Mouse (Mus musculus) c-Kit-positive CD71-positive TER-119-negative erythroid progenitor cells, embryonic 14.5 days (primary cell): ENCODE measurements around the gene Ninj1.

ENCODE experiments used
- DNase-seq: peaks from one replicate; pipeline ENCODE4 v3.0.0-alpha.2; 2013; ENCODE audit warnings: low read depth

The Ninj1 gene

DNA sequence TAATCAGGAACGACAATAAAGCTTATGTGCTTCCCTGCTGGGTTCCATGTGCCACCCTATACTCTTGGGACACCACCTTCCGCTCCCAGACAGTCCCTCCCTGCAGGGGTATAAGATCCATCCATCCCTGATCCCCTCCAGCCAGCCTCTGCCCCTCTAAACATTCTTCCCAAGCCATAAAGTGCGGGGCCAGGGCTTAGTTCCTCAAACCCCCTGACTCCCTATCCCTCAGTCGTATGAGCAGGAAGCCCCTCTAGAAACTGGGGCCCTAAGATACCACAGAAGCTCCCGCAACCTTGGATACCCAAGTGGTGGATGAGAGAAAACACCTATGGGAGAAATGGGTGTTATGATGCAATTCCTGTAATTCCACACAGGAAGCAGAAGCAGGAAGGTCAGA, 8.9 kb downstream of the Ninj1 start:
- no peak for DNase-seq

DNA sequence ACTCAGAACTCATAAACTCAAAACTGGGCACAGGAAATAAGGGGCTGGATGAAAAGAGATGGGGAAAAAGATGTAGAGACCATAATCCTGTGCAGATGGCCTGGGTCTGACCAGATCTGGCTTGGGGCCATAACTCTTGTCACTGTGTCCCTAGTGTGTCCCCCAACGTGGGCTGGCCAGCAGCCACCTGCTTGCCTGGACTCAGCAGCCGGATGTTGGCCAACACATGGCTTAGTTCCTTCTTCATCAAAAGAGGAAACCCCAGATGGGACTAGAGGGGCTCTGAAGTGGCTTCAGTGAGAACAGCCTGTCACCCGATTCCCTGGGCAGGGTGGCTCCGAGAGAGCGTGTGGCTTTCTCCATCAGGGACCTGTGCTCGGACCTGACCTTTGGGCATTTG, 9.5 kb downstream of the Ninj1 start:
- DNase-seq = no peak

DNA sequence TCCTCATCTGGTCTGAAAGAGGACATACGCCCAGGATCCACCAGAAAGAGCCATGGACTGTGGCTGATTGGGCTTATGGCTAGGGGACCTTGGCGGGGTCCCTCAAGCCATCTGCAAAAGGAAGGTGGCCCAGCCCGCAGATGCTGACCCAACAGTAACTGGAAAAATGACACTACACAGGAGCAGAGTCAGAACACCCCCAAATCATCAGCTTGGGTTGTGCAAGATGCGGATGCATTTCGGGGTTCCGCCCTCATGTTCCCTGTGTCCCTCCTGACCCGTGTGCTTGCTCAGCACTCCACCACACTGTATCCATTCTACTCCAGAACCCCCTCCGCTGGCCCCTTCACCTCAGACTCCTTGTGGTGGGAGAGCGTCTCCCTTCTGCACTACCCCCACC, 11.4 kb downstream of the Ninj1 start:
- no peak for DNase-seq

DNA sequence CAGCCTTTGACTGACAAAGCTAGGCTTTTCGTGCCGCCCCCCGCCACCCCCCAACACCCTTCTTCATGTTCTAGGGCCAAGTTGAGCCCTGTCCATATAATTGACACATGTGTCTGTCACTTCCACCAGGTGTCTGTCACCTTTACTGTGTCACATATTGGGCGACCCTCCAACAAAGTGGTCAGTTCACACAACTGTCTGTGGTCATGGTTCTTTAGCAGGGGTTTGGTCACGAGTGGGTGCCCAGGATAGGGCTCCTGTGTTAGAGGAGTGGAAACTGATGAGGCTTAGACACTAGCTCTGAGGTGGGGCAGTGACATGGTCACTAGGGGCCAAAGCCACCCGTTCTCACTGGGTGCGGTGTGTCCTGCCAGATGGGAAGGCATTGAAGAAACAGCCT, 12.6 kb downstream of the Ninj1 start:
- no peak for DNase-seq

DNA sequence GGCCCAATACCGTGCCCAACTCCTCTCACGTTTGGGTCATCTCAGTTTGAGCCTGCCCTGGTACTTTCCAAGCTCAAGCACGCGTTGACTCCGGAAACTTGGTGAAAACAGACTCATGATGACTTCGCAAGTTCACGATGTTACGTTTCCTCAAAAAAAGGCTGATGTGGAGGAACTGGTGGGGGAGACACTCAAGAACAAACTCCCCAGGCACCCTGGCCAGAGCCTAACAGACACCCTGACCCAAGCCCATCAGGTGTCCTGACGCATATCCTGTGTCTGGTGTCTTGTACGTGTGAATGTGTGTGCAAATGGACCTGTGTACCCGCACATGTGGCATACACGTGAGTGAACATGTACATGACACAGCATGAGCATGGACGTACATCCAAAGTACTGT, 13.4 kb downstream of the Ninj1 start:
- no peak for DNase-seq

DNA sequence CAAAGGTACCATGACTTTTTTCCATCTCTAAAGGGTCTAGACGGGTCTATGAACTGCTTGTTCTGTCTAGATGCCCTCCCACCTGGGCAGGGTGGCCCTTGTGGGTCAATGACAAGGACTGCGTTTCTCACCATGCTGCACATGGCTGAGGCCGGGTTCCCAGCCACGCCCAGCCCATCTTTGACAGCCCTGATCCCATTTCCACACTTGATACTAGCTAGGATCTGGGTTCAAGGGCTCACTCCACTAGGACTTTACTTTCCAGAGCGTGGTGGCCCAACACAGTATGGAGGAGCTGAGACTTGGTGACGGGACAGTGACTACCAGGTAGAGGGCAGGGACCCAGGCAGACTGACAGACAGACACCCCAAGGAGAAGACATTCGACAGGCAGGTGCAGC, 15.3 kb downstream of the Ninj1 start:
- DNase-seq = no peak

DNA sequence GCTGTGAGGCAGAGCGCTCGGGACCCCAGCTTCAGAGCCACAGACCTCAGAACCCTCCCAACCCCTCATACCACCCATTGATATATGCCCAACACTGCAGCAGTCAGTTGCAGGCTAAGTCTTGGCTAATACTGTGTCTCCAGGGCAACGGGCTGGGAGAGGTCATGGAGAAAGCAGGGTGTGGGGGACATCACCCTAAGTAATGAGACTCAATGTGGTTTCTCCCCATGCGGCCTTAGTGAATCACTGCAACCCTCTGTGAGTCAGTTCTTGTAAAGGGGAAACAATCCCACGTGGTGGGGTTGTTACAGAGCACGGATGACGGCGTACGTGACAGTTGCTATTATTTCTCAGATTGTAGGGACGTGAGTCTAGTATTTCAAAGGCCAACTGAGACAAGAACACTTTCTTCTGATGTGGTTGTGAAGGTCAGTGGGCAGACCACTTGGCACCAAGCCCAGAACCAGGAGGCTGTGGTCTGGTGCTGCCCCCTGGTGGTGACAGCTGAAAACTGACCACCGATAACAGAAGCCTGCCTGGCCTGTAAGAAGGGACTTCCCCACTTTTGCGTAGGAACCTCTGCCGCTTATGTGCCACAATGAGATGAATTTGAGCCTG, 18.2 kb downstream of the Ninj1 start:
- peak; percentile 54 for DNase-seq

DNA sequence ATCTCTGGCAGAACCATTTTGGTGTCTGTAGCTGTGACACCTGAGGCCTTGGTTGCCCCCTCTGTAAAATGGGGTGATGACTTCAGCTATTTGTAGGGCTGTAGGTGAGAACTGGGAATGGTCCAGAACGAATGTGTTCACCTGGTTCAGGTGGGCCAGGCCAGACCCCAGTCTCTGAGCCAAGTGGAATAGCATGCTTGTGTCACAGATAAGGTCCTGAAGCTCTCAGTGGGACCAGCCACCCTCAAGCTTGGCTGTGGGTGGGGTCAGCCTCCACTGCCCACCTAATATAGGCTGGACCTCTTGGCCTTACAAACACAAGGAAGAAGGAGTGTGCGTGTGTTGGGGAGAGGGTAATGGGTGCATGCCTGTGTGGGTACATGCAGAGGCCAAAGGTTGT, 19.1 kb downstream of the Ninj1 start:
- no peak for DNase-seq

DNA sequence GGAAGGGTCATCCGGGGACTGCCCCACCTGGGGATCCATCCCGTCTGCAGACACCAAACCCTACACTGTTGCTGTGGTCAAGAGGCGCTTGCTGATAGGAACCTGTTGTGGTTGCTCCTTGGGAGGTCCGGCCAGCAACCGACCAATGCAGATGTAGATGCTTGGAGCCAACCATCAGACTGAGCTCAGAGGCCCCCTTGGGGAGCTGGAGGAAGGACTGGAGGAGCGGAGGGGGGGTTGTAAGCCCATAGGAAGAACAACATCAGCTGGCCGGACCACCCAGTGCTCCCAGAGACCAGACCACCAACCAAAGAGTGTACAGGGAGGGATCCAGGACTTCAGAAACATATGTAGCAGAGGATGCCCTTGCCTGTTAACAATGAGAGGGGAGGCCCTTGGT, 22.0 kb downstream of the Ninj1 start:
- no peak for DNase-seq

DNA sequence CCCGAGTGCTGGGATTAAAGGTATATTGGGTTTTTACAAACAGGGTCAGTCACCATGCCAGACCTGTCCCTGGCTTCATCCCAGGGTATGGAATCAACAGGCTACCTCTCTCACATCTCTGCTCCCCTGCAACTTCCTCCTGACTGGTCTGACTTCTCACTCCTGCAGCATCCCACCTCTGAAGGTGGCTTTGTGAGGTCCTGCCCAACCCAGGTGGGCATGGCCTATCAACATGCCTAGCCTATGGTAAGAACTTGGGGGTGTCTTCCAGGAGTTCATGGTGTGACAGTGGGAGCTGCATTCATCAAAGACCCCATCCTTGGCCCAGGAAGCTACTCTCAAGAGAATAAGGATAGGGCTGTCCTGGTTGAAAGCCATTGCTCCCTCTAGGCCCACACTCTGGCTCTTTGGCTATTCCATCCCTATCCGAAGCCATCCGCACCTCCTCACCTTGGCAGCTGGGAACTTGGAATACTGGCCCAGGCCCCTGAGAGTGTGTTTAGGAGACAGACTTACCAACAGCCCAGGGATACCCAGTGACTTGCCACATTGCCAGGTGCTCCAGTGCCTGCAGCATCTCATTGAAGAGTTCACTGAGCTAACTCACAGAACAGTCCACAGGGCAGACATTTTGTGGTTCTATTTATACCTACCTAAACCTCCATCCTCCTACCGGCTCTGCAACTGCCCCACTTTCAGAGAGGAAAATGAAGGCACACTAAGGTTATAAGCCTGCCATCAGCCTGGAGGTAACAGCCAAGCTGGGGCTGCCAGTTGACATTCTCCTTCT, 25.6 kb downstream of the Ninj1 start:
- DNase-seq = no peak

DNA sequence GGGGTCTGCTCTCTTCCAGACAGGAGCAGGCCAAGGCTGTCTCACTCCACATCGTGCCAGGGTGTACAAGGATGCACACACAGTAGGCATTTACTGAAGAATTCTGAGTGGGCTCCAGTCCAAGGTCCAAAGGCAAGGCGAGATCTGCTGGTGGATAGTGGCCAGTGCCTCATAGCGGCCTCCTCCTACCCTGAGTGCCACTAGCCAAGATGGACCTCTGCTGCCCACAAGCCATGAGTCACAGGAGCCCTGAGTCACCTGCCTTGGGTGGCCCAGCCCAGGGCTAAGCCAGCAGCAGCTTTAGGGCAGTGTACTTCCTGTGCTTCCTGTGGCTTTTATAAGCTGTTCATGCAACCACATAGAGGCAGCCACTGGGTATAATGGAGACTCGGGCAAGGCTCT, 26.2 kb downstream of the Ninj1 start:
- DNase-seq = no peak

DNA sequence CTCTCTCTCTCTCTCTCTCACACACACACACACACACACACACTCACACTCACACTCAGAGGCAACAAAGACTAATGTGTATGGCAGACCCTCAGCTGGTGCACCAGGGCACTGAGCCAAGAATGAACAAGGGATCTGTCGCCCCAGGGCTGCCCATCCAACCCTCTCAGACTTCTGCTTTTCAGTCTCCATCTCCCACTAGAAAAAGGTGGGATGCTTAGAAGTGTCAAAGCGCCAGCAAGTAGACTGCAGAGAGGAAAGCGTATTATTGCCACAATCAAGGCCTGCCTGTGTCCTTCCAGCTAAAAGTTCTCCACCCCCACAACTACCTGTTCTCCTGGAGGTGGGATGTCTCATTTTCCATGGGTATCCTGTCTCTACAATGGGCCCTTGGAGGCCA, 27.2 kb downstream of the Ninj1 start:
- DNase-seq = no peak

DNA sequence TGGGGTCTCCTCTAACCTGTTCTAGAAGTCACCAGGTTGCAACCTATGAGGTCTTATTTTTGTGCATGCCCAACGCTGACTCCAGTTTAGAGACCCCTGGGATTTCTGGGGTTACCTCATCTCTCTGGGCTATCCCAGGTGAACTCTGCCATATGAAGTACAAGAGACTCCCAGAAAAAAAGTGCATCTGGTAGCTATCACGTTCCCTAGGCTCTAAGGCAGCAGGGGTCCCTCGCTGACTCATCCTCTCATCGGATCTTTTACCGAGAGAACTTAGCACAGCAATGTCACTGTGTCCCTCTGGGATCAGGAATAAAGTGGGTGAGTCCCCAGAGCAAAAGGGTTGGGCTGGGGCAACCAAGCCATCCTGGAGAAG, 27.8 kb downstream of the Ninj1 start:
- no peak for DNase-seq

DNA sequence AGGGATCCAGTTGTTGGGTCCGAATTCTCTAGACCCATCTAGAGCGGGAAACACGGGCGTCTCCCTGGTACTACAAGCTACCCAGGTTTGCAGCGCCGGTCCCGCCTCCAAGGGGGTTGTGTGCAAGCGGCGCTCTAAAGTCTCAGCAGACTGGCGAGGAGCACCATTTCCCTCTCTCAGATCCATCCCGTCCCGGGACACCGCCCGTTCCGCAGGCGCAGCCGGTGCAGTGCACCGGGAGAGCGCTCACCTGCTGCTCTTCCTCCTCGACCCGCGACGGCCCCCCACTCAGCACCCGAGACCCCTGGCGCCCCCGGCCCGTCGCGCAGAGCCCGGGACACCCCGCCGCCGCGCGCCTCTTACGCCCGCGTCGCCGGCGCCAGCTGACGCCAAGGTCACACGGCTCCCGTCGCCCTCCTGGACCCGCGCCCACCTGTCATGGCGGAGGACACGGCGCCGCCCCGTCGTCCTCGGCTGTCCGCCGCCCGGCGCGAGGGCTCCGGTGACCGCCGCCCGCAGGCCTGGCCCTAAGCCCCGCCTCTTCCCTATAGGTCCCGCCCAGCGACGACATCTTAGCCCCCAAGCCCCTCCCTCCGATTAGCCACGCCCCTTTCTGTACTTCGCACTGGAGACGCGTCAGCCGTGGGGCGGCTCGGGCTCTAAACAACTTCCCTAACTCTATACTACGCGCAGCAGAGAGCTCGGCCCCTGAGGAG, 28.4 kb downstream of the Ninj1 start, which contains the start of gene Card19:
Gene Card19, minus strand, starts transcription at position 534 of the 716 bp plus-strand sequence.
- DNase-seq = peak; percentile 96

DNA sequence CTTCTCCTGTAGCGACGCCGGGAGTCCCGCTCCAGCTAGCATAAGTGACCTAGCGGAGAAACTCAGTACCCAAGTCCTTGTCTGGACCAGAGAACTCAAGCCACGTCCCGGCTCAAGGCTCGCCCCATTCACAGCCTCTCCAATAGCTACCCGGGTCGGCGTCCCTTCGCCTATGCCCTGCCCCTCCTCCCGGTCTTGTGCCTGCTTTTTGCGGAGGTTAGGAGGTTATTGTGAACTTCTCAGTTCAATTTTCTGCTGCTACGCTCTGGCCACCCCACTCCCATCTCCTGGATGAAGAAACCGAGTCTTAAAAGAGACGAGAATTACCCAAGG, 28.9 kb downstream of the Ninj1 start:
- DNase-seq = peak; percentile 35

DNA sequence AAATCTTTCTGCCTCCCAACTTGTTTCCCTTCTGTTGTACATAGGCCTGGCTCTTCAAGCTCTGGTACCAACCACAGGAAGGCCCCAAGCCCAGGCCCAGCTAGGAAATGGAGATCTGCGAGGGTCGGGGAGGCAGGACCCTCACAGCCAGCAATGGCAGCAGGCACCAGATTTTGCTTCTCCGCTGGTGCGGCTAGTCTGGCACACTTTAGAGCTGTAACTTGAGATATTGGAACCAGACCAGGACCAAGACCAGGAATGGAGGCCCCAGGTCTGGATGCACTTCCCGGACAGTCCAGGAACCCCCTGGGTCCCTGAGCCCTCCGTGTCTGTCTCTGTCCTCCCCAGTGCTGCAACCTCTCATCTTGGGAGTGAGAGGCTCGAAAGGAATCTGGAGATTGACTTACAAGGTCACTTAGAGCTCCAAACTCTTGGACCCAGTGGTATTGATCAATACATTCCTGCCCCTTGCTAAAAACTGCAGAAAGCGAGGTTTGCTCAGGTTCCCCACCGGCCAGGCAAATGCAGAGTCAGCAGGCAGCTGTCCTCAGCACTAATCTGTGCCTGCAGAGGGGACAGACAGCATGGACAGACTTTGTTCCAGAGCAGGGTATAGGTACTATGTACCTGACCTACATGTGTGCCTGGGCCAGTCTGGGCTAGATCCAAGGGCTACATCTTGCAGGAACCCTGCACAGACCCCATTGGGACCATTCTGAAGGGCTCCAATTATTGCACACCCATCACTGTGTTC, 29.7 kb downstream of the Ninj1 start:
- no peak for DNase-seq

DNA sequence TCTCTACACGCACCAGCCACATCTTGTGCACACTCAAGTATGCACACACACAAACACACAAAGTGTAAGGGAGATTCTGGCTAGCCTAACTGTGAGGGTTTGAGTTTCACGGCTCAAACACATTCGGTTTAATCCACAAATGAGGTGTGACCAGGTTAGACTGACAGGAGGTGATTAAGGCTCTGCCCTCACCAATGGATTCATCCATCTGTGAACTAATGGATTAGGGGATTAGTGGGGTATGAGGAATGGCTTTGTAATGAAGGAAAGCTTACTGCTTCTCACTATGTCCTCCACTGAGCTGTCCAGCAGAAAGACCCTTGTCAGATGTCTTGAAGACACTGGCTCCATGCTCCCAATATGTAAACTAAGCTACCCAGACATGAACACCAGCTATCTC, 31.4 kb downstream of the Ninj1 start:
- no peak for DNase-seq

DNA sequence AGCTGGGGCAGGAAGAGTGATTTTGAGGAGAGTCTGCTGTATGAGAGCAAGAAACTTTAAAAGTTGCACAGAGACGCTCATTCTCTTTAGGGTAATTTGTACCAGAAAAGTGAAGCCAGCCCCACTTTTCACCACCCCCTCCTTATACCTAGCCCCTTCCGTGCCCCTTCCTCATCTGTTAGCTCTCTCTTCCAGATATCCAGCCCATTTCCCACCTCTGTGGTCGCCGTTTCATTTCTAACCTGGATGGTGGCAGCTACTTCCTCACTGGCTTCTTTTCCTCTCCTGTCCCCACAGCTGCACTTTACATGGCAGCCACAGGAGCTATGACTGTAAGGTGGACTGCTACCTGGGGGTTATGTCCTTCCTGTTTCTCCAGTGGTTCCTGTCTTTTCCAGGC, 32.1 kb downstream of the Ninj1 start:
- DNase-seq = no peak

DNA sequence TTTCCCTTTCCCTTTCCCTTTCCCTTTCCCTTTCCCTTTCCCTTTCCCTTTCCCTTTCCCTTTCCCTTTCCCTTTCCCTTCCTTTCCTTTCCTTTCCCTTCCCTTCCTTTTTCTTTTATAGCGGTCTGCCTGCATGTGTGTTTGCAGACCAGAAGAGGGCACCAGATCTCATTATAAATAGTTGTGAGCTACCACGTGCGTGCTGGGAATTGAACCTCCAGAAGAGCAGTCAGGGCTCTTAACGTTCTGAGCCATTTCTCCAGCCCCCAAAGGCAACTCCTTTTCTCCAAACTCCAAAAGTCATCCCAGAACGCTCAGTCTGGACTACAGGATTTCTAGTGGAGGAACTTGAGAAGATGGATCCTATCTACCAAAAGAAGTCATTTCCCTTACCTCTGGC, 33.6 kb downstream of the Ninj1 start:
- DNase-seq = no peak

DNA sequence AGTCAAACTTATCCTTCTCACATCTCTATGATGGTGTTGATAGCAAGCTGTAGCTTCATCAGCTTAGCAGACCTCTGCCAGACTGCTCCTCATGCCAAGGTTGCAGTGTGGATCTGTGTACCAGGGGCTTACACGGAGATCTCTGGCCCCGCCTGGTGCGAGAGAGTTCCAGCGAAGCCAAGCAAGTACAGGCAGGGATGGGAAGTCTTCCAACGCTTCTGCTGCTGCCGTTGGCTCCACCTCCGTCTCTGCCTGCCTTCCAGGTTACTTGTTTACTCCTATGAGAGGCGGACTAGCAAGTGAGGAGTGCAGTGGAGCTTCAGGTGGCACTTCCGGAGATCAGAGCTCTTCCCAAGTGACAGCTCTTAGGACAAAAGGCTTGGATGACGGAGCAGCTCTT, 37.0 kb downstream of the Ninj1 start:
- DNase-seq = no peak

DNA sequence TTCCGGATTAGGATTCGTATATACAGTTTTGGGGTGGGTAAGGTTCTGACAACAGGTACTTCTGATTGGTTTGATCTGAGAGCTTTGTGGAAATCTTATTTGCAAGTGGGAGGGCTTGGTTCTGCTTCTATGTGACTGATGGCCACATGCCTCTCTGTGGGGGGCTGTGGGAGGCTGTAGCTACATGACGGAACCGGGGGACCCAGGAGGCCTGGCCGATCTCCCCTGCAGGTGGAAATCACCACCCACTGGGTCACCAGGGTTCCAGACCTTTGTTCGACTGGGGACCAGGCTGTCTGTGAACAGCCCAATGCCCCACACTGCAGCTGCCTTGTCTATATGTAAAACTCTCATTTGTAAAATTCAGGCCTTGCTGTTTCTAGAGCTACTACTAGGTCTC, 37.4 kb downstream of the Ninj1 start:
- DNase-seq = no peak

DNA sequence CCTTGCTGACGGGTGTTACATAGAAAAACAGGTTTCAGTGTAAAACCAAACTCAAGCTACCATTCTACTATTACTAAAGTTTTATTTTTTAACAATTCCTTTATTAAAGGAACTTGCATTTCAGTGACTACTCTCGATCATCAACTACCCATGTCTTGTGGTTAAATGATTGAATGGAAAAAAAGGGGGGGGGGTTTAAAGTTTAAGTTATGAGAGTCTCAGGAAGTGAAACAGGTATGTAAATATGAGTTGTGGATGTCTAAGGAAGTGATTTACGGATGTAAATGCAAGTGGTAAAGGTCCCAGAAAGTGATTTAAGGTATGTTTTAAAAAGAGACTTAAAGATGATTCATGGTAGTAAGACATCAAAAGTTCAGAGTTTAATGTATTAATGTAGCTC, 37.9 kb downstream of the Ninj1 start:
- no peak for DNase-seq

DNA sequence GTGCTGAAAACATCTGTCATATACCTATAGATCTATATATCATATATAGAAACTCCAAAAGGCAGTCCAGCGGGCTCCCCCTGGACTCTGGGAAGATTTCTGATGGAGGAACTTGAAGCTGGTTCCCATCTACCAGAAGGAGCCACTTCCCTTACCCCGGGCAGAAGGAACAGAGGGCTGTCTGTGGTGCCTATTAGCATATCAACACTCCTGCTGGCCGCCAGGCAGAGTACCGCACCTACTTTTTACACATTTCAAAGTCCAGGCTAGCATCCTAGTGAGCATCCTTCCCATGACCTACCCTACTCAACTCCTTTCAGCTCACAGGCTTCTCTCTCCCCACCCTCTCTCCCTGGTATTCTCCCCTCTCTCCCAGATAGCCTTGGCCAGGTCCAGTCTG, 38.3 kb downstream of the Ninj1 start:
- DNase-seq = no peak
